Mouse (Mus musculus) midbrain, embryonic 16.5 days (tissue): ENCODE results near the gene Grip1. TPM values are rescaled to one million over a fixed set of nuclear protein-coding genes. Genes with fewer than 3 reads are reported as not detected.
A peak's percentile ranks its signal among the peaks of the same experiment; 100 is the strongest.

Experiments
- ATAC-seq: fragments of 200-750 bp; cut with Nextera tagmentation; 2 replicates; pipeline ENCODE4 v1.8.0; 2017; ENCODE audit warnings: moderate TSS enrichment
- H3K27ac ChIP-seq: fragments of 300-500 bp; sonication (generic); 2 replicates; pipeline ENCODE4 v1.5.1; 2014; ENCODE audit warnings: mild to moderate bottlenecking, low read length, mixed read lengths
- H3K27me3 ChIP-seq: fragments of 300-500 bp; sonication (generic); 2 replicates; pipeline ENCODE4 v1.6.1; 2014; ENCODE audit warnings: low read depth, low read length, mixed read lengths; ENCODE audit not compliant: control insufficient read depth, insufficient read depth
- H3K36me3 ChIP-seq: fragments of 300-500 bp; sonication (generic); 2 replicates; pipeline ENCODE4 v1.6.1; 2014; ENCODE audit warnings: mild to moderate bottlenecking, low read length, moderate library complexity, mixed read lengths; ENCODE audit not compliant: control insufficient read depth, insufficient read depth
- H3K4me1 ChIP-seq: fragments of 300-500 bp; sonication (generic); 2 replicates; pipeline ENCODE4 v1.6.1; 2014; ENCODE audit warnings: mild to moderate bottlenecking, low read length, mixed read lengths; ENCODE audit not compliant: control insufficient read depth, insufficient read depth
- H3K4me2 ChIP-seq: fragments of 300-500 bp; sonication (generic); 2 replicates; pipeline ENCODE4 v1.6.1; 2014; ENCODE audit warnings: mild to moderate bottlenecking, low read length, mixed read lengths
- H3K4me3 ChIP-seq: fragments of 300-500 bp; sonication (generic); 2 replicates; pipeline ENCODE4 v1.5.1; 2014; ENCODE audit warnings: low read depth, mild to moderate bottlenecking, low read length, moderate library complexity, mixed read lengths
- H3K9ac ChIP-seq: fragments of 300-500 bp; sonication (generic); 2 replicates; pipeline ENCODE4 v1.6.1; 2014; ENCODE audit warnings: low read depth, low read length, mixed read lengths
- H3K9me3 ChIP-seq: fragments of 300-500 bp; sonication (generic); replicated peaks from 2 replicates; pipeline ENCODE4 v1.6.1; 2014; ENCODE audit warnings: mild to moderate bottlenecking, low read length, mixed read lengths; ENCODE audit not compliant: control insufficient read depth, poor library complexity, severe bottlenecking
- WGBS: fragments of 180-500 bp; shearing (Covaris S2); extraction: QIAGEN DNeasy Blood & Tissue Kit; methylation state at CpG from one replicate; pipeline ENCODE4 v1.1.7; 2014; 5-methylcytosine and 5-hydroxymethylcytosine counted together
- polyA plus RNA-seq: library from polyadenylated mRNA; unstranded; fragments of >200 nt; fragmentation: Nextera tagmentation; extraction: Ambion mirVana; gene quantifications from 2 replicates; pipeline ENCODE4 v1.2.1, GENCODE M21; 2015

Grip1 gene
- polyA plus RNA-seq, 1 experiment from 2014 or later: 19.7 TPM

DNA sequence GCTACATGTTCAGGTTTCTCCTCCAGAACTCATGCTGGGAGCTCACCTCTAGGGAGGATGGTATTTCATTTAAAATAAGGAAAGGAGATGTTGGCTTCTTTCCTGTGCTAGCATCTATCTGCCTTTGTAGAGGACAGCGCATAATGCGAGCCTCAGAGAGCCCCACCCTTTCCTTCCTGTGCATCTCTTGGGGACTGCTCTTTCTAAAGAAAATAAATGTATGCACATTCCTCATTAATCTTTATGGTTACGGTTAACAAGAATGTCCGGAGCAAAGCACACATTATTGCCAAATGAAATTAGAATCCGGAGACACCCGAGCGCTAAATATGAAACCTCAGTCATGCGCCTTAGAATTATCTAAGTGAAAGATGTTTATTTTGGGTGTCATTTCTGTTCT lies 490.3 kb downstream of the Grip1 start:
- Histone ChIP-seq H3K36me3 (no peaks in the 10 kb centered on the region), H3K27me3 (no peaks in the 10 kb centered on the region), H3K9ac (no peak overlapping the region), H3K27ac (no peak overlapping the region), H3K4me2 (no peak overlapping the region), H3K4me1 (no peaks in the 10 kb centered on the region), H3K9me3 (no peaks in the 10 kb centered on the region), H3K4me3 (no peak overlapping the region)
- no peak for ATAC-seq
- 83% methylated on average over 8 of the region's 8 CpGs for WGBS

DNA sequence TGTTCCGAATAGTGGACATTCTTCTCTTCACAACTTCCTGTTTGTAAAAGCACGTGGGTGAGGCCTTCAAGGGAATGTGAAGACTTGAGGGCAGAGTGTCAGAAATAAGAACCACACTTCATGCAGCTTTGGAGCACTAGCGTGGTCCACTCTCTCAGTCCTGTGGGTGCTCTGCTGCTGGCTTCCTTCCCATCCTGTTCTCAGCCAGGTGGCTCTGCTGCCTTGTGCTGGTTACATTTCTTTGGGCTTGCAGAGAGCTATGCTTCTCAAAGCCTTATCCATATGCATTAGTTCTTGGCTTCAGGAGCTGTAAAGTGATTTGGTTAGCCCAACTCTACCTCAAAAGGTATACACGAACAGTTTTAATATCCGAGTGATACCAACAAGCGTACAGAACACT lies 497.8 kb downstream of the Grip1 start:
- Histone ChIP-seq H3K4me1 (peaks cover 8% of the 10 kb centered on the region), H3K27me3 (no peaks in the 10 kb centered on the region), H3K27ac (no peak overlapping the region), H3K9me3 (no peaks in the 10 kb centered on the region), H3K36me3 (no peaks in the 10 kb centered on the region), H3K9ac (no peak overlapping the region), H3K4me2 (no peak overlapping the region), H3K4me3 (no peak overlapping the region)
- 93% methylated on average over 6 of the region's 6 CpGs for WGBS
- no peak for ATAC-seq

DNA sequence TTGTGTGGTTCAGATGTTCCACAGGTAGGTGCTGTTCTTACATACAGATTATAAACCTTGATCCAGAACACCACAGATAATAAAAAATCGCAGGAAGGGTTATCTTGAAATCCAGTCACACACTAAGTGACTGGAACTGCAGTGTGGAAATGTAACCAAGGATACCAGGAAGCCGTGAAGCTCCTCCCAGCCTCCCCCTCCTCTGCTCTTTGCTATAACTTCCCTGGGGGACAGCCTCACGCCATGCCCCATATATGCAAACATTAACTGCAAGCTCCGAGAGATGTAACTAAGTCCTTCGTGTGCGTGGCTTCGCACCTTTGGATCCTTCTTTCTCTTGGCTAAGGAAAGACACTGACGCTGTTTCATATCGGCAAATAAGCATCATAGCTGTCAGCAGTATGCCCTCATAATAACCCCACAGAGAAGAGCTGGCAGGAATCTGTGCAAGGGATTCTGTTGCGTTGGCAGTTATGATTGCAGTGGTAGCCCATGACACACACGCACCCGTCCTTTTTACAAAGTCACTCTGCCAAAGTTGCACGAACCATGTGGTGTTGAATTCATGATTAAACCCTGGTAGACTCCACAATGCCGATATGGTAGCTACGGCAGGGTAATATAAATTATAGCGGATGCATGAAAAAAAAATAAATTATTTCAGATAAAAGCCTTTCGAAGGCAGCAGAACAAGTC lies 503.8 kb downstream of the Grip1 start:
- 76% methylated on average over 17 of the region's 17 CpGs for WGBS
- H3K4me2 ChIP-seq: no peak overlapping the region
- H3K36me3 ChIP-seq: no peaks in the 10 kb centered on the region
- H3K4me1 ChIP-seq: peaks cover 8% of the 10 kb centered on the region
- H3K9ac ChIP-seq: no peak overlapping the region
- no peaks in the 10 kb centered on the region for H3K9me3 ChIP-seq
- no peak overlapping the region for H3K27ac ChIP-seq
- no peak overlapping the region for H3K4me3 ChIP-seq
- no peak for ATAC-seq
- H3K27me3 ChIP-seq: no peaks in the 10 kb centered on the region

DNA sequence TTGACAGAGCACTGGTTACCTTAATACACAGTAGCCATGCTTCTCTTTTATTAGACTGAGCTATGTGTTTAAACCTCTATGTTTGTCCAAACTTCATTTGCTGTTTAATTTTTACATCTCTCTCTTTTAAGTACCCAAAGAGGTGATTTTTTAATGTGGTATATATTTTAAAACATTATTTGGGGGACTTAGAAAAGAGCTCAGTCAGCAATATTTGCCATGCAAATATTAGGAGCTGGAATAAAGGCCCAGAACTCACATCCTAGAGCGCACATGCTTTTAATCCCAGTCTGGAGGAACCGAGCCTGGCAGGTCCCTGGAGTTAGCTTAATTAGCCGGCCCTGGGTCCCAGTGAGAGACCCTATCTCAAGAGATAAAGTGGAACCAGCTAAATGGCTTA lies 507.3 kb downstream of the Grip1 start:
- H3K4me1 ChIP-seq: peaks cover 5% of the 10 kb centered on the region
- H3K27ac ChIP-seq: no peak overlapping the region
- H3K4me3 ChIP-seq: no peak overlapping the region
- H3K9me3 ChIP-seq: no peaks in the 10 kb centered on the region
- no peak overlapping the region for H3K4me2 ChIP-seq
- H3K36me3 ChIP-seq: no peaks in the 10 kb centered on the region
- no peaks in the 10 kb centered on the region for H3K27me3 ChIP-seq
- no peak for ATAC-seq
- H3K9ac ChIP-seq: no peak overlapping the region
- 48% methylated on average over 3 of the region's 3 CpGs for WGBS

DNA sequence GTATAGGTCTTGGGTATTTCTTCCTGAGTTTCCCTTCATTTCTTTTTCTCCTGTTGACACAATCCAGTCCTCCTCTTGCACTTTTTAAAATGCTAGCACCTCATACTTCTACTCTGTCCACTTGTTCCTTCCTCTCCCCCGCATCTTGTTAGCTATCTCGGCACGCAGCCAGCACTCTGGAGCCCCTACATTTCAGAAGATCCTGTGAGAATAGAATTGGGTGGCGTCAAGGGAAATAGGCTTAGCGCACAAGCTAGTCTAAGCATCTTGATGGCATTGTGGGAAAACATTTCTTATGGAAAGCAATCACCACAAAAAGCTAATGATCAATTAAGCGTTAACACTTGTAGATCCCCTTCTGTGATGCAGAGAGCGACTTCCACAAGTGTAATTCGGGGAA lies 512.7 kb downstream of the Grip1 start:
- Histone ChIP-seq H3K9me3 (no peaks in the 10 kb centered on the region), H3K4me3 (no peak overlapping the region), H3K27me3 (no peaks in the 10 kb centered on the region), H3K27ac (no peak overlapping the region), H3K9ac (0 out of 2 replicates have a peak overlapping the region, but pooled peaks have one; percentile 14), H3K4me2 (no peak overlapping the region), H3K36me3 (no peaks in the 10 kb centered on the region), H3K4me1 (0 out of 2 replicates have a peak, but pooled peaks cover 3% of the 10 kb centered on the region)
- no peak for ATAC-seq
- WGBS: 60% methylated on average over 8 of the region's 8 CpGs

DNA sequence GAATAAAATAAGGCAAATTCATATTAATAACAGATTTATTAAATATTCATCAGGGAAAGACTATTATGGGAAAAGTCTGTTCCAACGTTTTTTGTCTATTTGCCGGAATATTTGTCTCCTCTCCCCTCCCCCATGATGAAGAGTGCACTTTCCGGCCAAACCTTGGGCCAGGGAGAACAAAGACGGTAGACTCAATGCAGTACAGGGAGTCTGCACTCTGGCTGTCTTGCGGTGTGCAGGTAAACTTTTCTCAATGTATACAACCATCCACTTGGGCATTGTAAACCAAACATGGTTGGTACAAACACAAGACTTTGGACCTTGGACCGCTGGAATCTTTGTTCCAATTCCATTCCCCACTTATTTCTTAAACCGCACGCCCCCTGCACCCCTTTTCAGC lies 525.8 kb downstream of the Grip1 start:
- no peak overlapping the region for H3K4me3 ChIP-seq
- H3K4me2 ChIP-seq: peak overlapping the region; percentile 3; the same call in 1 of the 2 replicates
- H3K9ac ChIP-seq: no peak overlapping the region
- H3K9me3 ChIP-seq: no peaks in the 10 kb centered on the region
- H3K27ac ChIP-seq: no peak overlapping the region
- no peaks in the 10 kb centered on the region for H3K36me3 ChIP-seq
- H3K4me1 ChIP-seq: peaks cover 8% of the 10 kb centered on the region
- no peaks in the 10 kb centered on the region for H3K27me3 ChIP-seq
- 36% methylated on average over 8 of the region's 8 CpGs for WGBS
- no peak for ATAC-seq

DNA sequence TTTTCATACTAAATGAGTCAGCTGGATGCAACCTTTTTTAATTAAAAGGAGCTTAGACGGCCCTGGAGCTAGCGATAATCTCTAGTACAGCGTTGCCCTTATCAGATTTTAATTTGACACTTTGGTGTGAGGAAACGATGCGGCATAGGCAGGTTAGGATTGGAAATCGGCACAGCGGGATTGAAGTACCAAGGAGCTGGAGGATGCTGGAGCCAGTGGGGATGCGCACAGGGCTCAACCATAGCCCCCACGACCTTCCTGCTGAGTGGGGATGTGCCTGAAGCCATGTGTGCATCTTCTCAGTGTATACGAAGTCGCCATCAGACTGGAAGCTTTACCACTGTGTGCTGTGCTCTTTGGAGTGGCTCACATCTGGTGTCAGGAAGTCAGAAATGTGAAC lies 526.4 kb downstream of the Grip1 start:
- Histone ChIP-seq H3K4me1 (peaks cover 8% of the 10 kb centered on the region), H3K36me3 (no peaks in the 10 kb centered on the region), H3K4me3 (no peak overlapping the region), H3K27me3 (no peaks in the 10 kb centered on the region), H3K9me3 (no peaks in the 10 kb centered on the region), H3K9ac (no peak overlapping the region), H3K4me2 (peak overlapping the region; percentile 13; the same call in 1 of the 2 replicates), H3K27ac (0 out of 2 replicates have a peak overlapping the region, but pooled peaks have one; percentile 51)
- ATAC-seq: peak; percentile 39; the same call in 1 of the 2 replicates
- WGBS: 19% methylated on average over 11 of the region's 11 CpGs

DNA sequence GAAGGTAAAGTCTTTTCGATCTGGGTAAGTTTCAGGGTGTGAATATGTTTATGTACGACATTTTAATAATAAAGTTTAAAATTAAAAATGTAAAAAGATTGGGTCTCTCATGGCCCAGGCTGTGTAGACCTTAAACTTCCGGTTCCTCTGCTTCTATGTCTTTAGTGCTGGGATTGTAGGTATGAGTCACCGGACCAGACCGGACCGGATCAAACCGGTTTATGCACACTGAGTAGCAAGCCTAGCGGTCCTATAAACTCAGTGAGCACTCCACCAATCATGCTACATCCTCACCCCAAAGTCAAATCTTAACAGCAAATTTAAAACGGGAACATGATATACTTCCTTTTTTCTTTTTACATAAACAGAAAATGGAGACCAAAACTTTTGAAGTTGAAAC lies 530.7 kb downstream of the Grip1 start:
- Histone ChIP-seq H3K9me3 (no peaks in the 10 kb centered on the region), H3K27ac (no peak overlapping the region), H3K4me2 (no peak overlapping the region), H3K27me3 (no peaks in the 10 kb centered on the region), H3K9ac (no peak overlapping the region), H3K36me3 (peaks cover 4% of the 10 kb centered on the region; the same call in 1 of the 2 replicates), H3K4me3 (no peak overlapping the region), H3K4me1 (peaks cover 8% of the 10 kb centered on the region)
- WGBS: 94% methylated on average over 9 of the region's 9 CpGs
- no peak for ATAC-seq

DNA sequence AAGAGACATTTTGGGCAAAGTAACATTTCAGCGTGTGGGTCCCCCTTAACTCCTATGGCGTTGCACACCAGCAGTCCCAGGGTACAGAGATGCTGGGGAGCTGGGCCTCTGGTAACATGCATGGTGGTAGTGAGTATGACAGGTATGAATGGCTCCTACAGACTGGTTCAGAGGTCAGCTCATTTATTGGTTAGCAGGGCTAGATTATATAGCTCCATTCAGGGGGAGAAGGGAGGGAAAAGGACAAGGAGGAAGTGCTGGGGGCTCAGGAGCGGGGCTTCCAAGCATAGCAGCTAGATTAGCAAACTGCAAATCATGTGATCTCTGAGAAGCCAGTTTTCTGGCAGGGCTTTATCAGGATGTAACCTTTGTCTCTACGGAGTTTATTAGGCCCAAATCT lies 544.8 kb downstream of the Grip1 start:
- WGBS: 90% methylated on average over 4 of the region's 4 CpGs
- no peak overlapping the region for H3K27ac ChIP-seq
- no peak overlapping the region for H3K9ac ChIP-seq
- no peaks in the 10 kb centered on the region for H3K36me3 ChIP-seq
- H3K4me1 ChIP-seq: no peaks in the 10 kb centered on the region
- H3K27me3 ChIP-seq: no peaks in the 10 kb centered on the region
- no peak for ATAC-seq
- H3K9me3 ChIP-seq: no peaks in the 10 kb centered on the region
- no peak overlapping the region for H3K4me3 ChIP-seq
- no peak overlapping the region for H3K4me2 ChIP-seq
